Mouse (Mus musculus): ENCODE measurements at regions not wholly inside any gene's neighbourhood (a gene's known extent, or its start where the extent isn't known, plus 50 kb on each side); places are given as distances from the start of the nearest gene placed in this dataset.
"Not testable (repeated sequence)": the region's sequence is repeated elsewhere in the genome, so short reads cannot be mapped to it uniquely, and the experiment has no call there.

GRCm38 (mm10) chr9:12062488-12062887, 1157.9 kb upstream of the Cntn5 start:
- no peak overlapping the region for H3K27ac ChIP-seq (ENCODE audit: low read length)
- no peaks in the 10 kb centered on the region for H3K4me1 ChIP-seq (ENCODE audit: insufficient read depth, low read length)
- no peak for ATAC-seq (ENCODE audit: low FRiP score, low TSS enrichment)
- H3K9me3 ChIP-seq (ENCODE audit: low read length): no peaks in the 10 kb centered on the region
- H3K4me3 ChIP-seq (ENCODE audit: low read length): no peak overlapping the region
- WGBS: 71% methylated on average over 2 of the region's 2 CpGs
- no peak overlapping the region for H3K4me2 ChIP-seq (replicated peaks; ENCODE audit: low read depth, low read length)
- no peaks in the 10 kb centered on the region for H3K27me3 ChIP-seq (ENCODE audit: insufficient read depth, low read length)
- H3K36me3 ChIP-seq (ENCODE audit: insufficient read depth, low read length): no peaks in the 10 kb centered on the region
- H3K9ac ChIP-seq (replicated peaks; ENCODE audit: low read length): no peak overlapping the region

GRCm38 (mm10) chr9:12052429-12052828, 1147.9 kb upstream of the Cntn5 start:
- no peak overlapping the region for H3K4me2 ChIP-seq (replicated peaks; ENCODE audit: low read depth, low read length)
- H3K9me3 ChIP-seq (ENCODE audit: low read length): no peaks in the 10 kb centered on the region
- H3K4me3 ChIP-seq (ENCODE audit: low read length): no peak overlapping the region
- no peak overlapping the region for H3K9ac ChIP-seq (replicated peaks; ENCODE audit: low read length)
- no peaks in the 10 kb centered on the region for H3K36me3 ChIP-seq (ENCODE audit: insufficient read depth, low read length)
- ATAC-seq (ENCODE audit: low FRiP score, low TSS enrichment): no peak
- H3K4me1 ChIP-seq (ENCODE audit: insufficient read depth, low read length): no peaks in the 10 kb centered on the region
- WGBS: 79% methylated on average over 1 of the region's 1 CpGs
- H3K27me3 ChIP-seq (ENCODE audit: insufficient read depth, low read length): no peaks in the 10 kb centered on the region
- no peak overlapping the region for H3K27ac ChIP-seq (ENCODE audit: low read length)

- no peak overlapping the region for H3K4me2 ChIP-seq (replicated peaks; ENCODE audit: low read depth, low read length)
- H3K36me3 ChIP-seq (ENCODE audit: insufficient read depth, low read length): no peaks in the 10 kb centered on the region
- no peaks in the 10 kb centered on the region for H3K4me1 ChIP-seq (ENCODE audit: insufficient read depth, low read length)
- no peak for ATAC-seq (ENCODE audit: low FRiP score, low TSS enrichment)
- no peak overlapping the region for H3K9ac ChIP-seq (replicated peaks; ENCODE audit: low read length)
- H3K9me3 ChIP-seq (ENCODE audit: low read length): 0 out of 2 replicates have a peak, but pooled peaks cover 2% of the 10 kb centered on the region
- H3K4me3 ChIP-seq (ENCODE audit: low read length): no peak overlapping the region
- 86% methylated on average over 1 of the region's 1 CpGs for WGBS
- H3K27me3 ChIP-seq (ENCODE audit: insufficient read depth, low read length): no peaks in the 10 kb centered on the region
- no peak overlapping the region for H3K27ac ChIP-seq (ENCODE audit: low read length)
These were observed 1111.4 kb upstream of the Cntn5 start for GRCm38 (mm10) chr9:12015978-12016377.

- peak; percentile 70; the same call in 1 of the 2 replicates for ATAC-seq (ENCODE audit: low FRiP score, low TSS enrichment)
- H3K4me2 ChIP-seq (replicated peaks; ENCODE audit: low read depth, low read length): no peak overlapping the region
- H3K9ac ChIP-seq (replicated peaks; ENCODE audit: low read length): no peak overlapping the region
- H3K9me3 ChIP-seq (ENCODE audit: low read length): no peaks in the 10 kb centered on the region
- WGBS: 29% methylated on average over 2 of the region's 2 CpGs
- no peaks in the 10 kb centered on the region for H3K4me1 ChIP-seq (ENCODE audit: insufficient read depth, low read length)
- H3K4me3 ChIP-seq (ENCODE audit: low read length): no peak overlapping the region
- H3K27me3 ChIP-seq (ENCODE audit: insufficient read depth, low read length): no peaks in the 10 kb centered on the region
- no peak overlapping the region for H3K27ac ChIP-seq (ENCODE audit: low read length)
- H3K36me3 ChIP-seq (ENCODE audit: insufficient read depth, low read length): no peaks in the 10 kb centered on the region
These were observed 1094.0 kb upstream of the Cntn5 start for GRCm38 (mm10) chr9:11998580-11998979.

- Histone ChIP-seq H3K4me2 (replicated peaks; ENCODE audit: low read depth, low read length) (no peak overlapping the region), H3K4me1 (ENCODE audit: insufficient read depth, low read length) (no peaks in the 10 kb centered on the region), H3K4me3 (ENCODE audit: low read length) (no peak overlapping the region), H3K27me3 (ENCODE audit: insufficient read depth, low read length) (no peaks in the 10 kb centered on the region), H3K9me3 (ENCODE audit: low read length) (no peaks in the 10 kb centered on the region), H3K27ac (ENCODE audit: low read length) (no peak overlapping the region), H3K36me3 (ENCODE audit: insufficient read depth, low read length) (no peaks in the 10 kb centered on the region), H3K9ac (replicated peaks; ENCODE audit: low read length) (no peak overlapping the region)
- ATAC-seq (ENCODE audit: low FRiP score, low TSS enrichment): no peak
- WGBS: 43% methylated on average over 2 of the region's 2 CpGs
These were observed 1077.7 kb upstream of the Cntn5 start for GRCm38 (mm10) chr9:11982102-11982882.

- H3K27me3 ChIP-seq (ENCODE audit: insufficient read depth, low read length); H3K4me3 ChIP-seq (ENCODE audit: low read length); H3K27ac ChIP-seq (ENCODE audit: low read length); ATAC-seq (ENCODE audit: low FRiP score, low TSS enrichment); H3K4me2 ChIP-seq (replicated peaks; ENCODE audit: low read depth, low read length); H3K9ac ChIP-seq (replicated peaks; ENCODE audit: low read length); H3K36me3 ChIP-seq (ENCODE audit: insufficient read depth, low read length); H3K4me1 ChIP-seq (ENCODE audit: insufficient read depth, low read length); H3K9me3 ChIP-seq (ENCODE audit: low read length): not testable (repeated sequence)
- WGBS: 58% methylated on average over 7 of the region's 7 CpGs
These were observed 1036.3 kb upstream of the Cntn5 start for GRCm38 (mm10) chr9:11940691-11941480.

GRCm38 (mm10) chr9:11939851-11940560, 1035.4 kb upstream of the Cntn5 start:
- Histone ChIP-seq H3K27me3 (ENCODE audit: insufficient read depth, low read length) (no peaks in the 10 kb centered on the region), H3K4me2 (replicated peaks; ENCODE audit: low read depth, low read length) (no peak overlapping the region), H3K4me3 (ENCODE audit: low read length) (no peak overlapping the region), H3K27ac (ENCODE audit: low read length) (no peak overlapping the region), H3K9me3 (ENCODE audit: low read length) (no peaks in the 10 kb centered on the region), H3K9ac (replicated peaks; ENCODE audit: low read length) (no peak overlapping the region), H3K36me3 (ENCODE audit: insufficient read depth, low read length) (no peaks in the 10 kb centered on the region), H3K4me1 (ENCODE audit: insufficient read depth, low read length) (no peaks in the 10 kb centered on the region)
- no peak for ATAC-seq (ENCODE audit: low FRiP score, low TSS enrichment)
- WGBS: 64% methylated on average over 2 of the region's 2 CpGs

GRCm38 (mm10) chr9:11925501-11925900, 1020.9 kb upstream of the Cntn5 start:
- H3K4me2 ChIP-seq (replicated peaks; ENCODE audit: low read depth, low read length): no peak overlapping the region
- H3K27me3 ChIP-seq (ENCODE audit: insufficient read depth, low read length): no peaks in the 10 kb centered on the region
- ATAC-seq (ENCODE audit: low FRiP score, low TSS enrichment): no peak
- no peak overlapping the region for H3K9ac ChIP-seq (replicated peaks; ENCODE audit: low read length)
- H3K4me3 ChIP-seq (ENCODE audit: low read length): no peak overlapping the region
- H3K4me1 ChIP-seq (ENCODE audit: insufficient read depth, low read length): no peaks in the 10 kb centered on the region
- H3K36me3 ChIP-seq (ENCODE audit: insufficient read depth, low read length): no peaks in the 10 kb centered on the region
- no peaks in the 10 kb centered on the region; the same call in 1 of the 2 replicates for H3K9me3 ChIP-seq (ENCODE audit: low read length)
- WGBS: 73% methylated on average over 4 of the region's 4 CpGs
- H3K27ac ChIP-seq (ENCODE audit: low read length): no peak overlapping the region

- H3K27me3 ChIP-seq (ENCODE audit: insufficient read depth, low read length); H3K9me3 ChIP-seq (ENCODE audit: low read length); H3K4me2 ChIP-seq (replicated peaks; ENCODE audit: low read depth, low read length); H3K4me3 ChIP-seq (ENCODE audit: low read length); H3K36me3 ChIP-seq (ENCODE audit: insufficient read depth, low read length); H3K9ac ChIP-seq (replicated peaks; ENCODE audit: low read length); H3K4me1 ChIP-seq (ENCODE audit: insufficient read depth, low read length); H3K27ac ChIP-seq (ENCODE audit: low read length); ATAC-seq (ENCODE audit: low FRiP score, low TSS enrichment): not testable (repeated sequence)
- 86% methylated on average over 3 of the region's 3 CpGs for WGBS
These were observed 1019.2 kb upstream of the Cntn5 start for GRCm38 (mm10) chr9:11923591-11924355.
